Mouse (Mus musculus) frontal cortex, adult 2 months (tissue): ENCODE data around the gene Pisd. TPM values are rescaled to one million over a fixed set of nuclear protein-coding genes. Genes with fewer than 3 reads are reported as not detected.

Source experiments
- DNase-seq, 2 experiments: peaks; one replicate each; pipeline ENCODE4 v3.0.0; 2022; ENCODE audit warnings: low spot score in 1 of 2; ENCODE audit errors: extremely low spot score in 1 of 2
- polyA plus RNA-seq: library from polyadenylated mRNA; depleted of rRNA; stranded (reverse); fragments of >200 nt; gene quantifications from 2 replicates; pipeline ENCODE4 v1.2.3, GENCODE M21; 2012; rRNA removed

Gene Pisd
- polyA plus RNA-seq, 1 experiment = 78.7 TPM

DNA sequence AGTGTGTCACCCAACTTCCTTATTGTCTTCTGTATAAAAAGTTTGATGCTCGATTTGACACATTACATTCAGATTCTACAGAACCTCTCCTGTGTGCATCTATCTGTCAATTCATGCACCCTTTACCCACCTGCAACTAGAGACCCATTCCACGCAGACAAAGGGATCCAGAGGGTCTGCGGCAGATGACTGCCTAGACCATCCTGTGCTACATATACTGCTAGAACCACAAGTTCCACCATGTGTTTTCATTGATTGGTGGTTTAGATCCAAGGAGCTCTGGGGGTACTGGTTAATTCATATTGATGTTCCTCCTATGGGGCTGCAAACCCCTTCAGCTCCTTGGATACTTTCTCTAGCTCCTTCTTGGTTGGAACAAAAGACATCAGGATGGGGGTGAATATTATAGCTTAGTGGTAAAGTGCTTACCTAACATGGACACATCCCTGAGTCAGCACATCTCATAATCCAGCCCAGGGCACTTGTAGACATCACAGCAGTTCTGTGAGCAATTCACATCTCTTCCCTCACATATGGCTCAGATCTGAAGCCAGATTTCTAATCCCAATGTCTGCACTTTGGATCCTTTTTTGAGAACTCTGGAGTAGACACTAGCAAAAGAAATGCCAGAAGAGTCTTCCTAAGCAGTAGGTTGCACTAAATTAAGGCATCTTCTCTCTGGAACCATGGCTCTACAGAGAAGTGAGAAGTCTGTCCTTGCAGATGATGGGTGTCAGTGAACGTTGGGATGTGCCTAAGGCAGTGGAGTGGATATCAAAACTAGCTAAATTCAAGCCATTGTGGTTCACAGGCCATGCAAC is 73.0 kb downstream of the Pisd start:
- DNase-seq = no peak

DNA sequence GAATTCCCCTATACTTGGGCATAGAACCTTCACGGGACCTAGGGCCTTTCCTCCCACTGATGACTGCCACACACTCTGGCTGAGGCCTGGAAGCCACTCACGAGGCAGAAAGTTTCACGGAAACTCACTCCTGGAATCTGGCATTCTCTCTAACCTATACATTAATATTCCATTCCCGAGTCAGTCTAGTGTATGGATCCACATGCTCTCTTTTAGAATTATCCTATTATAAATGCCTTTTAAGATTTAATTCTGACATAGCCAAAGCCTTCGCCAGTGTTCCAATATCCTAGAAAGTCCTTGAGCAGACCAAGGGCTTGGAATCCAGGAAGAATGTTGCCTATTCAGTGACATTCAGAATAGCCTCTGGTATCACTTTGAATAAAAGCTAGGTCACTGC is 74.0 kb downstream of the Pisd start:
- no peak for DNase-seq

DNA sequence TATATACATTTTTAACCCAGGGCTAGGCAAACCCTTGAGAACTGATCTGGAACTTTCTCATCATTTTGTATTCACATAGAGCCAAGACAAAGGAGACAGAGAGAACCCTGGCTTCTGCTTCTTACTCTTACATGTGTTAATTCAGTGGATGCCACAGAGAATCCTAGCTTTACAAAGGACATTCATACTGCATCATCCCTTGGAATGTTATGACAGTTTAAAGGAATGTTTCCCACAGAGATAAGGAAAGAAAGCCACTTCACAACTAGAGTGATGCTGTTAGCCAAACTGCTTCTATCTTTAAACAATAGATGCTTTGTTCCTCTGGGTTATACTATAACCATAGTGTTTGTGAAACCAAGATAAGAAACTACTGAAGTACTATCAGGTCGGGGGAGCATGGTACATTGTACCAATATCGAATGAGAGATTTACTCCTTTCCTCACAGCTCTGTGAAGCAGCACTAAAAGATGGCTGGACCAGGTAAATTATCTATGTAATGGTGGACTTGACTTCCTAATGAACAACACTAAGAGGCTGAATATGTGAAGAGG is 79.1 kb downstream of the Pisd start:
- no peak for DNase-seq

DNA sequence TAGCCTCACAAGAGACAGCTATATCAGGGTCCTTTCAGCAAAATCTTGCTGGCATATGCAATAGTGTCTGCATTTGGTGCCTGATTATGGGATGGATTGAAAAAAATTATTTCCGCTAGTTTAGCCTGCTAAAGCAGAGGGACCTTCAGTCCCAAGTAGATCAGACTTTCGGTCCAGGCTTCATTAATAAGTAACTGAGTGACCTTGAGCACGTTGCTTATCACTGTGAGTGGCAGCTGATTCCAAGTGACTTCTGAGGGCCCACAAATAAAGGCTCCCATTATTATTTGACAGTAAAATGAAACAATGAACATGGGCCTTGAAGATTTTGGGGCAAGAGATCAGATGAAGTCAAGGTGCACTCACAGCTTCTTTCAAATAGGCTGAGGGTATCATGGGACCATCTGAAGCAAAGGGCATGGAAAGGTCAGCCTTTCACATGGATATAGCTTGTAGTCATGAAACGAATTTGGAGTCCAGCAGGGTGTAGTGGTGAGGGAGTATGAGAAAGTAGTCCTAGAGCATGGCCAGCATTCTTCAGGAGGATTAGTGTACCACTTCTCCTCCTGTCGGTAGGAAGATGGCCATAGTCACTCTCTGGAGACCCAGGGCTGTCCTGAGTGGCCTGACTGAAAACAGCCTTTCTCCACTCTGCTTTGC is 88.1 kb downstream of the Pisd start:
- DNase-seq = no peak

DNA sequence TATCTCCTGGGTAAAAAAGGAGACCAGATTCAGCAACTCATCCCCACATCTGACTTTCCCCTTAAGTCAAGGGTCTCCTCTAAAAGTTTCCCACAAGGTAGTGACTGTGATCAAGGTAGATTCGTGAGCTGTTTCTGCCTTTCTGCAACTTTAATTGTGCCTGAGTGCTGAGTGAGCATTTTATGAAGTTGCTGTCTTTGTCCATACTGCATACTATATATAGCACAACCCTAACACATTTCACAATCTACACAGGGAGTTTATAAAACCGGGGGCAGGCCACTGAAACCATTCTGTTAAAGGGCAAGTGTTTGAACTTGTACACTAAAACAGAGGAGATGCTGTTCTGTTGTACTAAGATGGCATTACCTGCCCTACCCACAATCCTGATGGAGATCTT is 92.0 kb downstream of the Pisd start:
- DNase-seq = no peak

Other genes with a start within 250 kb of the Pisd start
- gene Yes1, start 174.5 kb downstream of the Pisd start, polyA plus RNA-seq = 9.9 and 10.7 TPM in 2 replicates
- gene Gm20671, start 41.5 kb upstream of the Pisd start, polyA plus RNA-seq = not detected in 2 replicates
- 15.0 and 15.2 TPM in 2 replicates for gene Prr14l, start 68.6 kb upstream of the Pisd start, polyA plus RNA-seq
- 43.1 and 48.9 TPM in 2 replicates for gene Depdc5, start 78.1 kb upstream of the Pisd start, polyA plus RNA-seq
- gene Ywhah, start 233.2 kb upstream of the Pisd start, polyA plus RNA-seq = 1,285 and 1,395 TPM in 2 replicates